Mouse (Mus musculus): ENCODE results near the gene Derl3.

The Derl3 gene

DNA sequence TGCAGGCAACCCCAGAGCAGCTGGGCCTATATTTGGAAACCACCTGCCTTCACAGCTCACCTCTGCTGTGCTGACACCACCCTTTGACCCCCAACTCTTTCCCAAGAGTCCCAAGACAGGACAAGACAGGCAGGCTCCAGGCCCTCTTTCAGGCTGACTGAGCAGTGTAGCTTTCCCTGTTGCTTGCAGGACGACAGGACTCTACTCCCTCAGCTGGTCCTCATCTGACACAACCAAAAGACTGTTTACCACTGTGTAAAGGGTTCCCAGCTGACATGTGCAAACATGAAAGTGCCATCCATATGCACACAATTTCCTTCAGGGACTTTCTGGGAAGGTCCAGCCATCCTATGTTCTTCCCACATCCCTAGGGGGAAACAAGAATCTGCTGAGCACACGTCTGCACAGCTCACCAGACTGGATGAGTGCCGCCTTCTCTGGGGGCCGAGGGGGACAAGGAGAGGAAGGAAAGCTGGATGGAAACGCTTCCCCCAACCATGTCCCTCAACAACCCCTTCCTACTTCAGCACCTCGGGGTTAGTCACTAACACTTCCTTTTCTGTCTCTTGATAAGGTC is 19.9 kb downstream of the Derl3 start:
- no peak for DNase-seq (ENCODE audit: extremely low spot score)

DNA sequence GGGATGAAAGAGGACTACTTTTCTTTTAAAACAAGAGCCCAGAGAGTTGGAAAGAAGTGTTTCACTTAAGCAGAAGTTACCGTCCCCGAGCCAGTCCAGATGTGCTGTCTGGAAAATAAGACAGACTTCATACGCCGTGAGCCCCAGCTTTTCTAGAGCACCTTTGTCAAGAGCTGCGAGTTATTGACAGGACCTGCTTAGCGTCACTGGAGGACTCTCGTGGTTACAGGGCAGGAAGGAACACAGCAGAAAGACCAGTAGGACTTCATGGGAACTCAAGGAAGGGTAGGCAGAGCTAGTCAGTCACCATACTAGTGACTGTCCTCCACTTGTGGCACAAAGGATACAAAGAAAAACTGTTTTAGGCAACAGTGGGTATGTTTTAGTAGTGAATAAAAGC is 22.3 kb downstream of the Derl3 start:
- DNase-seq (ENCODE audit: extremely low spot score): no peak

DNA sequence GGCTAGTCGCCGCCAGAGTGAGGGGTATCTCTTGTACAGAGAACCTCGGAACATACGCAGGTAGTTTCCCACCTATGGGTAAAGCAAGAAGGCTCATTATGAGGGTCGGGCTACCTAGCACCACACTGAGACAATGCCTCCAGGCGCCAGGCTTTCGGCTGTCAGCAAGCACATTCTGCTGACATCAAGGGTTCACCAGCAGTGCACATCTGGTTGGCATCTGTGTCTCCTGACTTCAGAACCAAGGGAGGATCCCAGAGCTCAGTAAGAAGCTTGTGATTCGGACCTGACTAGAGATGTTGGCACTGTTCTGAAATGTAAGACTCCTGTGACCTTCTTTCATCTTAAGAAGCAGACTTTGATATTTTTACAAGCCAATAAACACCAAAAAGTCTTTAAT is 23.6 kb downstream of the Derl3 start:
- no peak for DNase-seq (ENCODE audit: extremely low spot score)

DNA sequence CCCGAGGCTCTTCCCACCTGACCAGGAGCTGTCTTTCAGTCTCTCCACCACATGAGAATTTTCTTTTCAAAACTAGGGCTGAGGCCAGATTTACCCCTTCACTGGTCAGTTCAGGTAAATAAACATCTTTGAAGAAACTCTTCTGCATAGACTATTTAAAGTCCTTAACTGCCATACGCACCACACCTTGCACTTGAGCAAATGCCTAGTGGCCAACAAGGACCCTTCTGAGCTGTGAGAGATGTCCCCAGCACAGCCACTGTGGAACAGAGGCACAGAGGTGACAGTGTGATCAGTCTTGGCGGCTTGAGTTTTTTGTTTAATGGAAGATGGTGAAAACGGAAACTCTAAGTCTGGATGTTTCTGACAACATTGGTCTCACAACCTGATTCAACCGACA is 25.8 kb downstream of the Derl3 start:
- DNase-seq (ENCODE audit: extremely low spot score): no peak

DNA sequence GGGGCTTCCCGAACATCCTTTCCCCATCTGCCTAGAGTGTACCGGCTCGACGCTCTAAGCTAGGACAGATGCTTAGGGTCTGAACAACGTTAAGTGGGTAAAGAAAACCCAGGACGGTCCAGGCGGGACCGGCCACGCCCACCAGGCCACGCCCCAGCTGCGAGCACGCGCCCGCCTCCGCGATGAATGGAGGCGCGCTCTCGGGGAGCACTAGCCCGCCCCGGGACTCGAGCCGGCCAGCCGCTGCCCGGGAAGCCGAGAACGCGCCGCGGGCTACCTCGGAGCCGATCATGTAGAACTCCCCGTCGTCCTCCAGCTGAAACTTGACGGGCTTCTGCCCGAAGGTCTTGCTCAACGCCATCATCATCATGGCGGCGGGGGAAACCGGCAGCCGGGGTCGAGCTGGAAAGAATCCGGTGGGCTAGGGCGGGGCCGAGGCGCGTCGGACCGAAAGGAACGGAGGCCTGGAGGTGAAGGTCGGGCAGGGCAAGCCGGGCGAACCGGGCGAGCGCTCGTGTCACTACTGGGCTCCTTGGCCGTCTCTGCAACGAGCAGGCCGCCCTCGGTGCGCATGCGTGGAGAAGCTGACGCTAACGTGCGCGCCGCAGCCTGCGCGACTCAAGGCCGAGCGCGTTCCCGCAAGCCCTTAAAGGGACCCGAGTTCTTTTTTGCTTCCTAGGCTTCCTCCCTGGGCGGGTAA is 28.0 kb downstream of the Derl3 start, which contains the start of gene Smarcb1:
Gene Smarcb1 (minus strand): TSS at position 592 of the 700 bp plus-strand sequence.
- peak; percentile 91 for DNase-seq (ENCODE audit: extremely low spot score)

DNA sequence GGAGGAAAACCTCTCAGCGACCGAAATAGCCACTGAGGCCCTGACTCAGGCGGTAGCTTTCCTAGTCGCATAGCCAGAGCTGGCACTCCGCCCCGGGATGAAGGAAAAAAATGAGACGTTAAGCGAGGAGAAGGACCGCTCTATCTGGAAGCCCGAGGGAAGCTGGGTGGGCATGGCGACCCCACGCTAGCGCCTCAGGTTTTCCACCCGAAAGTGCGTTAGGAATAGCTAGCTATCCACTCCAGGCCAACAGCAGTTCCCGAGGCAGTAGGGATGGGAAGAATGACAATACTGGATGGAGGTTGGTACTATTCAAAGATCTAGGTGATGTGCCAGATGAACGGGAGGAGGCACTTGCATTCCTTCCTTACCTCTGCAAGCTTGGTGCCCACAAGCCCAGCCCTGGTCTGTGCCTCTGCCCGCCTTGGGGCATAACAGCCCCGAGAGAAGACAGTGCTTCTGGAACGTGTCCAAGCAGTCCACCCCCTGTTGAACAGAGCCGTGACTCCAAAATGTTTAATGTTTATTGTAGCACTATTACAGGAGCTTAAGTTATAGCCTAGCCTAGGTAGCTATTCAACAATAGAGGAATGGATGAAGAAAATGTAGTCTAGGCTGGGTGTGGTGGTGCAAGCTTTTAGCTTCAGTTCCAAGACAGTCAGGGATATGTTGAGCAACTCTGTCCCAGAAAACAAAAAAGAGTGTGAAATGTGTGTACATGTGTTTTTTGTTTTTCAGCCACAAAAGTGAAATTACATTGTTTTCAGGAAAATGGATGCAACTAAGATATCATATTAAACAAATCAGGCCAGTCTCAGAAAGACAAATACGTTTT is 28.7 kb downstream of the Derl3 start:
- no peak for DNase-seq (ENCODE audit: extremely low spot score)

DNA sequence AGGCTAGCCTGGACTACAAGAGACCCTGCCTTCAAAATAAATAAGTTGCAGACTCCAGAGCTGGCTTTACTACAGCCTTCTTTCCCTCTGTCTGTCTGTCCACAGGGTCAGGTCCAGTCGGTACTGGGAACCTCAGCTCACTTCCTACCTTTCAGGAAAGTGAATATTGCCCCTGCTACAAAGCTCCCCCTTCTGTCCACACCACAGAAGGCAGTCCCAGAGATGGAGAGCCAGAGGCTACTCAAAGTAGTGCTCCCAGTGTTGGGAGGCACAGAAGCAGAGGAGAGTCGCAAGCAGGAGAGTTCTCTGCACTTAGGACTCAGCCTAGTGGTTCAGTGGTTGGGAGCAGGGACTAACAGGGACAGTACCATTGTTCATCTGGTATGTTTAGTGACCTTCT is 31.1 kb downstream of the Derl3 start:
- DNase-seq (ENCODE audit: extremely low spot score): no peak

DNA sequence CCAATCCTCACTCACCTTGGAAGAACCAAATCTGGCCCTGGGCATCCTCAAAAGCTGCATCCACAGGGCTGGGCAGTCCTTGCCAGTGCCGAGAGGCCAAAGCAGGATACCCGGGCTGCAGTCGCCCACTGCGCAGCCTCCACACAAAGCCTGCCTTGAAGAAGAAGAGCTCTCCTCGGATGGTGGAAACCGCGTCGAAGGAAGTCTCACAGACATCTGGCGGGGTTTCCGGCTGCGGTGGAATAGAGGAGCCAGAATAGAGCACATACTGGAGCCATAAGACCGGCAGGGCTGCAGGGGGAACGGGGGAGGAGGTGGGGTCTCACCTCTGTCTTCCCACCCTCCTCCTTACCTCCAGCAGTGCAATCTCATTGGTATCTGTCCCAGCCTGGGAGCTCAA is 33.2 kb downstream of the Derl3 start:
- no peak for DNase-seq (ENCODE audit: extremely low spot score)

DNA sequence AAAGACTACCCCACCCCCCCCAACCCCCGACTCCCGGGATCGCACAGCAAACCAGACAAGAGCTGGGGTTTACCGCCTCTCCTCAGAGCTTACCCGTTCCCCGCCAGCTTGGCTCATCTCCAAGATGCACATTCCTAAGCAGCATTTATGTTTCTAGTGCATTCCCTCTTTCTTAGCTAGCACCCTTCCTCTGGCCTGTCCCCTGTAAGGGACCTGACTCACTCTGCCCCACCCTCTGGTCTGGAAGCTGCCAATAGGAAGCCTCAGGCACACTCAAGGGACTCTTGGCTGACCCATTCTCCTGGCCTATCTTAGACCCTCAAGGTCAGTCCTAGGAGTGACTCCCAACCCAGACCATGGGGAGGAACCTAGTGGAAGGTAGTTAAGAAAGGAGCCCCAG is 37.1 kb downstream of the Derl3 start:
- DNase-seq (ENCODE audit: extremely low spot score): no peak

DNA sequence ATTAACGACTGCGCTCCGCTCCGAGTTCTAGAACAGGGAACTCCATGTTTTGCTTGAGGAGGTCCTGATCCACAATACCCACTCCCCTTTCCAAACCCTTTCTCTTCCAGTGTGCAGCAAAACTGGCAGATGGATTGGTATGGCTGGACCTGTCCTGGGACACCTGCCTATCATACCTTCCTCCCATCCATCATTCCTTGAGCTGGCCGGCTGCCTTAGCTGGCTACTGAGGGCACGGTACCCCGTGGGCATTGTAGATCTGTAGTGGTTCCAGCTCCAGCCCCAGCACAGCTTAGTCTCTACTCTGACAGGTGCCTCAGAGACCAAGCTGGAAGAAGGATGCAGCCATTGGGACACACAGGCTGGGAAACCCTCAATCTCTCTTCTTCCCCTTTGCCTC is 38.1 kb downstream of the Derl3 start:
- DNase-seq (ENCODE audit: extremely low spot score): no peak

DNA sequence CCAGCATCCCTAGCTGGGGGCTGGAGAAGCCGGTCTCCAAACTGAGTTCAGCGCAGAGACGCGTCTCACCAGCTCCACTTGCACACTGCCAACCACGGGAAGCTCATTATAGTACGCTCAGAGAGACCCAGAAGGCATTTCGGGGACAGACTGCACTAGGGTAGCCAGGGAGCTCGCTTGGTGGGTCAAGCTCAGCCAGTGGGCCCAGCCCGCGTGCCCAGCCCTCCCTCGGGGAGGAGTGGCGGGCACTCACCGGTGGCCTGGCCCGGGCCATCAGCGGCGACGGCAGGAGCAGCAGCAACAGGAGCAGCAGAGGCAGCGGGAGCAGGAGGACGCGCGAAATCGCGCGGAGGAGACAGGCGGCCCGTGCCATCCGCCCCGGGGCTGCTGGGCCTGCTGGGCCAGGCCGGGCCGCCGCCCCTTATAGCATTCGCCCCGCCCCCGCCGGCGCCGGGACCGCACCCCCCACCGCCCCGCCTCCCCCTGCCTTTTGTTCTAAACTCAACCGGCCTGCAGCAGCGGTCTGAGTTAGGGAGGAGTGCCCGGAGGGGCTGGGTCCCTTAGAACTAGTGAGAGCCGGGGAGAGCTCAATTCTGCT is 39.0 kb downstream of the Derl3 start:
- DNase-seq (ENCODE audit: extremely low spot score): peak; percentile 82

DNA sequence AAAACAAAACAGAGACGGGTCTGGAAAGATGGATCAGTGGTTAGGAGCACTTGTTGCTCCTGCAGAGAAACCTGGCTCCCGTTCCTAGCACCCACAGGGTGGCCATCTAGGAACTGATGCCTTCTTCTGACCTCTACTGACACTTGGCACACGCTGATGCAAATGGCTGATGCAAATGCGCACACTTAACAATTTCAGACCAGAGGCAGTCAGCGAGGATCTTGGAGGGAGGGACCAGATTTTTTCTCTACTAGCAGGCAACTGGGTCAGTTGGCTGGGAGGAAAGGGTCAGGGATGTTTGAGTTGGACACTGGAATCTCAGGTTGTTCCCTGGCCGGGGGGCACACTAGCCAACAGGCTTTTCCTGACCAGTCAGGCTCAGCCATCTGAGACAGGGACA is 39.7 kb downstream of the Derl3 start, which contains the start of gene Chchd10:
Gene Chchd10 (plus strand): TSS at position 240 of the 400 bp plus-strand sequence.
- no peak for DNase-seq (ENCODE audit: extremely low spot score)

DNA sequence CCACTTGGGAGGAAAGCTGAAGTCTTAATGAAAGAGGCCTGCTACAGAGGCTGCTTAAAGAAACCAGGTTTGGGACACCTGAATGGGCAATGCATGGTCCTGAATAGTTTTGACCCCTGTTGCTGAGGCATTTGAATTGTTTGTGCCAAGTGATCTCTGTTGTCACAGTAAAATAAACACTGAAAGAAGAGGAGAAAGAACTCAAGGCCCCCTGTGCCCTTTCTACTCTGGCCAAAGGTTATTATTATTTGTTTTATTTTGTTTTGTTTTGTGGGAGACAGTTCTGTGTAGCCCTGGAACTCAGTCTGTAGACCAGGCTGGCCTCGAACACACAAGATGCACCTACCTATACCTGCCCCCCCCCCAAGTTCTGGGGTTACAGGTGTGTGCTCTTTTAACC is 41.8 kb downstream of the Derl3 start:
- no peak for DNase-seq (ENCODE audit: extremely low spot score)

DNA sequence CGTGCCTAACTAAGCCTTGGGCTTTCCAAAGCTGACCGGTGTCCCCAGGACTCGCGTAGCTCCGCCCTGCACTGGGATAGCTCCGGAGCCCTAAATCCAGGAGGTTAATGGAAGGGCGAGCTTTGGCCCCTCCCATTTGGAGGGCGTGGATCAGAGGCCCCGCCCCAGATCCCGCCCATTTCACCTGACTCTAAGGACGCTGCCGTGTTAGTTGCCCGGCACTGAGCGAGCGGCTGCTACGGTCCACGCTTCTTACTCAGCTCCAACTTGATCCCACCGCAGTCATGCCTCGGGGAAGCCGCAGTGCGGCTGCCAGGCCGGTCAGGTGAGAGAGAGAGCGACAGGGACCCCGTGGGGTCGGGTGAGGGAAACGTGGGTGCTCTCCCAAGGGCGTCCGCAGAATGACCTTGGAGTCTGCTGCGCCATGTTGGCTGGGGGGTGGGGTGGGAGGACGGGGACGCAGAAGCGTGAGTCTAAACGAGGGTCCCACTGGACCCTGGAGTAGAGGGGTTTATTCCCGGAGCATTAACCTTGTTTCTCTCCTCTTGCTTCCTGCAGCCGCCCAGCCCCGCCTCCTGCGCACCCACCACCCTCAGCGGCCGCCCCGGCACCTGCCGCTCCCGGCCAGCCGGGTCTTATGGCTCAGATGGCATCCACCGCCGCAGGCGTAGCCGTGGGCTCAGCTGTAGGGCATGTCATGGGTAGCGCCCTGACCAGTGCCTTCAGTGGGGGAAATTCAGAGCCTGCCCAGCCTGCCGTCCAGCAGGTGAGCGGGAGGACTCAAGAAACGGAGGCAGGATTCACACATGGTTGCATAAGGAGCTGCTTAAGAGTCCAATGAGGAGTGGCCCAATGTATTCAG is 42.7 kb downstream of the Derl3 start, which contains the start of gene Mmp11:
Gene Mmp11 (minus strand): TSS at position 817 of the 862 bp plus-strand sequence.
- peak; percentile 83 for DNase-seq (ENCODE audit: extremely low spot score)

DNA sequence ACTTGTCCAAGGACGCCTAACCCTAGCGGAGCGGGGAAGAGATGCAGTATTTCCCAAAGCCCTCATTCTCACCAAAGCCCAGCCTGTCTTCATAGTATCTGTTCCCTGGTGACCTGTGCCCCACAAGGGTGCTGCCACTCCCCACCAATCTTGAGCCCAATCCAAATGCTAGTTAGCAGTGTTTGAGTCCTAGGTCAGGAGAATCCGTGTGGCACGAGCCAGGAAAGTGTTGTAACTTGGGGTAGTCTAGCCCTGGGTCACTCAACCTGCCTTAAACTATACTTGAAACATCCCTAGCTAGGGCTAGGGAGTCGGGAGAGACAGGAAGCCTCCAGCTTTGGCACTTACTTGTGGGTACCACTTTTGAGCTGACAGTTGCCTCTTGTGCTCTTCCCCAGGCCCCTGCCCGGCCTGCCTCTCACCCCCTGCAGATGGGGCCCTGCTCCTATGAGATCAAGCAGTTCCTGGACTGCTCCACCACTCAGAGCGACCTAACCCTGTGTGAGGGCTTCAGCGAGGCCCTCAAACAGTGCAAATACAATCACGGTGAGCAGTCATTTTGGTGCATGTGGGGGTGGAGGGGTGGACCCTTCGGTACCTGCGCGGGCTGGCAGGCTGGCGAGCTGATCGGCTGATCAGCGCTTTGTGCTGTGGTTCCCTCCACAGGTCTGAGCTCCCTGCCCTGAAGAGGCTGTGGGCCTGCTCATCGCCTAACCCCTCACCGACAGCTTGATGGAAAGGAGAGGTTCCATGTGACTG is 43.9 kb downstream of the Derl3 start:
- no peak for DNase-seq (ENCODE audit: extremely low spot score)

DNA sequence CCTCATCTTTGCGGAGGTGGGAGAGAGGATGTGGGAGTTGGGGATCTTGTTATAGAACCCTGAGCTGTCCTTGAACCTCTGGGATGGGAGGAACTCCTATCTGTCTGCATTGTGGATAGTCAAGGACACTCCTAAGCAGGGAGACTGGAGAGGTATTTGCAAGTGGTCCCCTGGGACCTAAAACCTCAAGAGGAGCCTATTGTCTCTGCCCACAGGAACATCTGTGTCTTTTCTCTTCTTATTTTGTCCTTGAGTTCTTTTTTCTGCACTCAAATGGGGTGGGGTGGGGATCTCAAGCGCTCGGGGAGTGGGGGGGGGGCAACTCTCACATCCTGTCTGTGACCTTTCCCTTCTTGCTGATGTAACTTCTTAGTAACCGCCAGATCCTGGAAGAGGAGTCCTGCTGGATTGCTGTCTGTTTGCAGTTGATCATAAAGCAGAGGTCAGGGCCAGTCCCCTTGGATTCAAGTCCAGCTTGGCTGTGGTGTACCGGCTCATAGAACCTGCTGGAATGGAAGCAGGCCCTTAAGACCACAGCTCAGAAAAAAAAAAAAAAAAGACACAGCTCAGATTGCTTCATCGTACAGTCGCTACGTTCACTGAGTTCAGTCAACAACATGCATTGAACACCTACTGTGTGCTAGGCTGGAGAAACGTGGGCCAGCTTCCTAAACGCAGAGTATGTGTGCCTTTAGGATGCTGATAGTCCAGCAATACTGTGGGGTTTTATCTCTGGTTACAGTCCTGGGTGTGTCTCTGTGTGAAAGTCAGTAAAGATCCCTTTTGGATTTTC is 44.8 kb downstream of the Derl3 start:
- DNase-seq (ENCODE audit: extremely low spot score): no peak

DNA sequence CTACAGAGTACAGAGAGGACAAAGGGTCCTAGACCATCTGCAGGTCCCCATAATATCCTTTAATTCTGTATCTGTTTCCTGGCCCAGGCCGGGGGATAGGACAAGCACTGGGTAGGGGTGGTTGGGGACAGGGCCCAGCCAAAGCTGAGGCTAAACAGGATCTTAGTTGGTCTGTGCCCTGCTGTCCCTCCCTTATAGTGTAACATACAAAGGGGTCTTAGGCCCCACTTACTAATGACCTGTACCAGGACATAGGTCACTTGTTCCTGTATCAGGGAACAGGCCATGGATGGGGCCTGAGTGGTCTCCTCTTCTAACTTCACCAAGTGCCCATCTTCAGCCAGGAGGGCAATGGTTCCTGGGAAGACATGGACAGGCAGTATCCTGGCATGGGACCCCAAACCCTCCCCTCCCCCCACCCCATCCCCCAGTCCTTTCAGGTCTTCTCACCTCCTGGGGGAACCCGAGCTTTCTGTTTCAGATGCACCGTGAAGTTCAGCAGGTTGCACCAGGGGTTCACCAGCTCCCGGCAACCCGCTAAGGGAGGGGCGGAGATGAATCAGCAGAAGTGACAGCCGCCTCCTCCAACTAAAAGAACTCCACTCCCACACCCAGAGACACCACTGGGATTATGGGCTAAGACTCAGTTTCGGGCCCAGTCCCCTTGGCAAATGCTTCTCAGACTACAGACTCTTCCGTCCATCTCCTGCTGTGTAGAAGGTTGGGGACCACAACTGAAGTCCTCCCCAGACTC is 46.4 kb downstream of the Derl3 start:
- DNase-seq (ENCODE audit: extremely low spot score): no peak

DNA sequence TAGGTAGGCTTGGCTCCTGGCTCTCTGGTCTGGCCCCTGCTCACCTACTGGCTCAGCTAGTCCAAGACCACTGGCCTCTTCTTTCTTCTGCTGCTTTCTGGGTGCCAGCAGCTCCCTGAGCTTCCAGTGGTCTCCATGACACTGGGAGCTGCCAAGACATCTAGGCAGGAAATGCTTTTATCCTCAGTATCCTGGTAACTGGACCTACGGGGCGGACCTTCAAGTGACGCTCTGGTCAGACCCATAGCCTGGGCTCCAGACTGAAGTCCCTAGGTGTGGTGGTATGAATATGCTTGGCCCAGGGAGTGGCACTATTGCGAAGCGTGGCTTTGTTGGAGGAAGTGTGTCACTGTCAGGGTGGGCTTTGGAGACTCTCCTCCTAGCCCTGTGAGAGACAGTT is 47.3 kb downstream of the Derl3 start, which contains the start of gene Gm867:
Gene Gm867 (minus strand): TSS at position 153 of the 400 bp plus-strand sequence.
- DNase-seq (ENCODE audit: extremely low spot score): no peak

Data from embryo, embryonic 9.5 days (tissue).